Mouse (Mus musculus) megakaryocyte, embryonic 14.5 days (primary cell): ENCODE data around the gene Fmnl1.

Source experiments
- FLI1 ChIP-seq: IDR thresholded peaks from 2 replicates; pipeline ENCODE4 v1.6.1; 2012; ENCODE audit warnings: low read length, inconsistent platforms, mixed read lengths
- GATA1 ChIP-seq: IDR thresholded peaks from 3 replicates; pipeline ENCODE4 v1.6.1; 2012; ENCODE audit warnings: mixed read lengths, low read length, inconsistent platforms, borderline replicate concordance

- no peak for TF ChIP-seq FLI1
- TF ChIP-seq GATA1: no peak
Measured at GRCm38 (mm10) chr11:103172392-103173040, 1.6 kb downstream of the Fmnl1 start.
